Mouse (Mus musculus): Measurements from ENCODE around the gene Fam50b. TPM values are rescaled to one million over a fixed set of nuclear protein-coding genes. Genes with fewer than 3 reads are reported as not detected.

Gene Fam50b
- total and polyA plus RNA-seq, 3 experiments: not detected

GRCm38 (mm10) chr13:34762136-34762535, 27.5 kb downstream of the Fam50b start:
- Histone ChIP-seq H3K27me3 (ENCODE audit: control insufficient read depth in 1 of 2, insufficient read depth in 2 of 2, low read length in 2 of 2) (peaks cover 2% of the 10 kb centered on the region in 2 experiments; a peak in 2 of 4 replicates), H3K9me3 (replicated peaks; ENCODE audit: insufficient read depth, low read length) (no peaks in the 10 kb centered on the region), H3K27ac (ENCODE audit: control insufficient read depth, low read depth, low read length) (no peak overlapping the region), H3K4me3 (ENCODE audit: control insufficient read depth in 1 of 2, insufficient read depth in 1 of 2, low read depth in 2 of 2, low read length in 2 of 2) (no peak overlapping the region), H3K4me1 (ENCODE audit: control insufficient read depth in 1 of 2, insufficient read depth in 2 of 2, low read length in 2 of 2) (no peaks in the 10 kb centered on the region), H3K79me2 (ENCODE audit: control insufficient read depth, insufficient read depth, low read length, poor library complexity) (no peaks in the 10 kb centered on the region), H3K9ac (ENCODE audit: control insufficient read depth, low read depth, low read length, poor library complexity, severe bottlenecking) (no peak overlapping the region), H3K36me3 (ENCODE audit: control insufficient read depth in 1 of 2, insufficient read depth in 2 of 2, low read length in 2 of 2) (no peaks in the 10 kb centered on the region)
- DNase-seq (ENCODE audit: low read depth, low spot score): no peak
- TF ChIP-seq POLR2AphosphoS5 (IDR thresholded peaks at IDR 0.05; ENCODE audit: borderline replicate concordance, low read depth, low read length): no peak
- no peak for TF ChIP-seq MAFK (IDR thresholded peaks at IDR 0.05; ENCODE audit: borderline replicate concordance, low read depth, low read length)
- no peak for TF ChIP-seq POLR2A (IDR thresholded peaks at IDR 0.05; ENCODE audit: control insufficient read depth in 1 of 2, insufficient read depth in 1 of 2, low read depth in 1 of 2, low read length in 2 of 2, poor library complexity in 1 of 2)
- no peak for TF ChIP-seq ELF1 (IDR thresholded peaks at IDR 0.05; ENCODE audit: low read depth, low read length)
- TF ChIP-seq POLR2AphosphoS2 (IDR thresholded peaks at IDR 0.05; ENCODE audit: low read length): no peak
- TF ChIP-seq SIN3A (IDR thresholded peaks at IDR 0.05; ENCODE audit: low read length): no peak
- no peak for TF ChIP-seq CHD1 (IDR thresholded peaks at IDR 0.05; ENCODE audit: low read depth, low read length)
- TF ChIP-seq UBTF (IDR thresholded peaks at IDR 0.05; ENCODE audit: borderline replicate concordance, insufficient read depth, low read depth, low read length): no peak
- no peak for TF ChIP-seq TCF12 (IDR thresholded peaks at IDR 0.05; ENCODE audit: low read depth, low read length)
- no peak for TF ChIP-seq MYB (IDR thresholded peaks at IDR 0.05; ENCODE audit: low read depth, low read length)
- no peak for TF ChIP-seq ZKSCAN1 (IDR thresholded peaks at IDR 0.05; ENCODE audit: low read depth, low read length)
- no peak for TF ChIP-seq RCOR1 (IDR thresholded peaks at IDR 0.05; ENCODE audit: low read depth, low read length)

GRCm38 (mm10) chr13:34762865-34763264, 28.2 kb downstream of the Fam50b start:
- no peak for TF ChIP-seq EP300 (IDR thresholded peaks at IDR 0.05; ENCODE audit: low read depth in 1 of 2, low read length in 2 of 2)
- no peaks in the 10 kb centered on the region for H3K36me3 ChIP-seq (ENCODE audit: control insufficient read depth in 1 of 2, insufficient read depth in 2 of 2, low read length in 2 of 2)
- H3K27ac ChIP-seq (ENCODE audit: control insufficient read depth, low read depth, low read length): no peak overlapping the region
- H3K27me3 ChIP-seq (ENCODE audit: control insufficient read depth in 1 of 2, insufficient read depth in 2 of 2, low read length in 2 of 2): peaks cover 2% of the 10 kb centered on the region in 2 experiments; a peak in 2 of 4 replicates
- H3K9ac ChIP-seq (ENCODE audit: control insufficient read depth, low read depth, low read length, poor library complexity, severe bottlenecking): no peak overlapping the region
- H3K4me1 ChIP-seq (ENCODE audit: control insufficient read depth in 1 of 2, insufficient read depth in 2 of 2, low read length in 2 of 2): no peaks in the 10 kb centered on the region
- H3K79me2 ChIP-seq (ENCODE audit: control insufficient read depth, insufficient read depth, low read length, poor library complexity): no peaks in the 10 kb centered on the region
- no peak overlapping the region for H3K4me3 ChIP-seq (ENCODE audit: control insufficient read depth in 1 of 2, insufficient read depth in 1 of 2, low read depth in 2 of 2, low read length in 2 of 2)
- H3K9me3 ChIP-seq (replicated peaks; ENCODE audit: insufficient read depth, low read length): no peaks in the 10 kb centered on the region
- DNase-seq (ENCODE audit: low read depth, low spot score): no peak

GRCm38 (mm10) chr13:34765269-34765668, 30.6 kb downstream of the Fam50b start:
- no peak for DNase-seq (ENCODE audit: low read depth, low spot score)
- Histone ChIP-seq H3K9me3 (replicated peaks; ENCODE audit: insufficient read depth, low read length) (no peaks in the 10 kb centered on the region), H3K36me3 (ENCODE audit: control insufficient read depth in 1 of 2, insufficient read depth in 2 of 2, low read length in 2 of 2) (no peaks in the 10 kb centered on the region), H3K27ac (ENCODE audit: control insufficient read depth, low read depth, low read length) (no peak overlapping the region), H3K4me1 (ENCODE audit: control insufficient read depth in 1 of 2, insufficient read depth in 2 of 2, low read length in 2 of 2) (no peaks in the 10 kb centered on the region), H3K79me2 (ENCODE audit: control insufficient read depth, insufficient read depth, low read length, poor library complexity) (no peaks in the 10 kb centered on the region), H3K27me3 (ENCODE audit: control insufficient read depth in 1 of 2, insufficient read depth in 2 of 2, low read length in 2 of 2) (peaks cover 2% of the 10 kb centered on the region in 2 experiments; a peak in 2 of 4 replicates), H3K4me3 (ENCODE audit: control insufficient read depth in 1 of 2, insufficient read depth in 1 of 2, low read depth in 2 of 2, low read length in 2 of 2) (no peak overlapping the region), H3K9ac (ENCODE audit: control insufficient read depth, low read depth, low read length, poor library complexity, severe bottlenecking) (no peak overlapping the region)
- TF ChIP-seq MAX (IDR thresholded peaks at IDR 0.05; ENCODE audit: low read length) (no peak), JUND (IDR thresholded peaks at IDR 0.05; ENCODE audit: low read depth, low read length) (no peak), ZKSCAN1 (IDR thresholded peaks at IDR 0.05; ENCODE audit: low read depth, low read length) (no peak), POLR2A (IDR thresholded peaks at IDR 0.05; ENCODE audit: control insufficient read depth in 1 of 2, insufficient read depth in 1 of 2, low read depth in 1 of 2, low read length in 2 of 2, poor library complexity in 1 of 2) (no peak), USF2 (IDR thresholded peaks at IDR 0.05; ENCODE audit: borderline replicate concordance in 1 of 2, insufficient read depth in 1 of 2, low read depth in 1 of 2, low read length in 2 of 2) (no peak), GABPA (IDR thresholded peaks at IDR 0.05; ENCODE audit: low read depth, low read length) (no peak), USF1 (IDR thresholded peaks at IDR 0.05; ENCODE audit: low read depth, low read length) (no peak), NELFE (IDR thresholded peaks at IDR 0.05; ENCODE audit: low read depth, low read length) (no peak), MAZ (IDR thresholded peaks at IDR 0.05; ENCODE audit: low read depth, low read length) (no peak), GATA1 (IDR thresholded peaks at IDR 0.05; ENCODE audit: low read depth, low read length) (no peak), E2F4 (IDR thresholded peaks at IDR 0.05; ENCODE audit: borderline replicate concordance, low read depth, low read length) (no peak), BHLHE40 (IDR thresholded peaks at IDR 0.05; ENCODE audit: borderline replicate concordance, low read depth, low read length) (no peak), MYB (IDR thresholded peaks at IDR 0.05; ENCODE audit: low read depth, low read length) (no peak)

Measured in MEL (cell line).